Mouse (Mus musculus) MEL (cell line): ENCODE measurements around the gene Ntf5. TPM values are rescaled to one million over a fixed set of nuclear protein-coding genes. Genes with fewer than 3 reads are reported as not detected.

Experiments used
- DNase-seq: peaks from one replicate; pipeline ENCODE4 v3.0.0; 2011; ENCODE audit warnings: low read depth, low spot score
- H3K27ac ChIP-seq: 2 replicates; pipeline ENCODE4 v1.5.1; 2012; ENCODE audit warnings: low read depth, mild to moderate bottlenecking, control low read depth, low read length, moderate library complexity; ENCODE audit not compliant: control insufficient read depth
- H3K27me3 ChIP-seq, 2 experiments: fragments of 150-350 bp in 1 of 2; sonication (generic) in 1 of 2; 2 replicates each; pipeline ENCODE4 v1.6.1; 2012; ENCODE audit warnings: low read length in 2 of 2, mild to moderate bottlenecking in 2 of 2, improper control_type of control experiment in 1 of 2, moderate library complexity in 1 of 2; ENCODE audit not compliant: insufficient read depth in 2 of 2, control insufficient read depth in 1 of 2
- H3K36me3 ChIP-seq, 2 experiments: 2 replicates each; pipeline ENCODE4 v1.6.1; 2012 to 2014; ENCODE audit warnings: low read length in 2 of 2, improper control_type of control experiment in 1 of 2, inconsistent platforms in 1 of 2, mild to moderate bottlenecking in 1 of 2; ENCODE audit not compliant: insufficient read depth in 2 of 2, control insufficient read depth in 1 of 2
- H3K4me1 ChIP-seq, 2 experiments: fragments of 150-350 bp in 1 of 2; sonication (generic) in 1 of 2; 2 replicates each; pipeline ENCODE4 v1.6.1; 2012; ENCODE audit warnings: low read length in 2 of 2, improper control_type of control experiment in 1 of 2, mild to moderate bottlenecking in 1 of 2; ENCODE audit not compliant: insufficient read depth in 2 of 2, control insufficient read depth in 1 of 2
- H3K4me3 ChIP-seq, 2 experiments: fragments of 150-350 bp in 1 of 2; sonication (generic) in 1 of 2; 2 replicates each; pipeline ENCODE4 v1.5.1; 2012; ENCODE audit warnings: low read depth in 2 of 2, low read length in 2 of 2, mild to moderate bottlenecking in 2 of 2, moderate library complexity in 2 of 2, control low read depth in 1 of 2, improper control_type of control experiment in 1 of 2; ENCODE audit not compliant: control insufficient read depth in 1 of 2, insufficient read depth in 1 of 2
- H3K79me2 ChIP-seq: 2 replicates; pipeline ENCODE4 v1.6.1; 2012; ENCODE audit warnings: mild to moderate bottlenecking, low read length, moderate library complexity; ENCODE audit not compliant: control insufficient read depth, poor library complexity, insufficient read depth
- H3K9ac ChIP-seq: 2 replicates; pipeline ENCODE4 v1.6.1; 2012; ENCODE audit warnings: low read depth, mild to moderate bottlenecking, control low read depth, low read length, moderate library complexity; ENCODE audit not compliant: control insufficient read depth, poor library complexity, severe bottlenecking
- H3K9me3 ChIP-seq: fragments of 150-350 bp; sonication (generic); replicated peaks from 2 replicates; pipeline ENCODE4 v1.6.1; 2012; ENCODE audit warnings: mild to moderate bottlenecking, low read length, improper control_type of control experiment, moderate library complexity; ENCODE audit not compliant: insufficient read depth
- BHLHE40 ChIP-seq: IDR thresholded peaks from 2 replicates; pipeline ENCODE4 v1.6.1; 2012; ENCODE audit warnings: low read depth, mild to moderate bottlenecking, inconsistent platforms, low read length, improper control_type of control experiment, borderline replicate concordance
- CHD2 ChIP-seq: IDR thresholded peaks from 2 replicates; pipeline ENCODE4 v1.6.1; 2011; ENCODE audit warnings: low read length, improper control_type of control experiment
- CTCF ChIP-seq, 3 experiments: IDR thresholded peaks in 2 of 3; conservative IDR thresholded peaks in 1 of 3; 2 replicates each; pipeline ENCODE4 v1.5.1; 2011 to 2012; ENCODE audit warnings: low read length in 3 of 3, low read depth in 2 of 3, mild to moderate bottlenecking in 2 of 3, improper control_type of control experiment in 1 of 3, inconsistent platforms in 1 of 3, mixed read lengths in 1 of 3, moderate library complexity in 1 of 3; ENCODE audit not compliant: control insufficient read depth in 1 of 3, insufficient read depth in 1 of 3, poor library complexity in 1 of 3, severe bottlenecking in 1 of 3
- E2F4 ChIP-seq: IDR thresholded peaks from 2 replicates; pipeline ENCODE4 v1.6.1; 2011; ENCODE audit warnings: low read depth, low read length, improper control_type of control experiment, borderline replicate concordance
- ELF1 ChIP-seq: IDR thresholded peaks from 2 replicates; pipeline ENCODE4 v1.6.1; 2014; ENCODE audit warnings: low read depth, mild to moderate bottlenecking, inconsistent platforms, low read length, improper control_type of control experiment, moderate library complexity
- ETS1 ChIP-seq: IDR thresholded peaks from 2 replicates; pipeline ENCODE4 v1.6.1; 2012; ENCODE audit warnings: low read depth, mild to moderate bottlenecking, inconsistent platforms, low read length, improper control_type of control experiment, moderate library complexity
- HCFC1 ChIP-seq: IDR thresholded peaks from 2 replicates; pipeline ENCODE4 v1.6.1; 2012; ENCODE audit warnings: low read depth, mild to moderate bottlenecking, inconsistent platforms, low read length, improper control_type of control experiment, moderate library complexity
- KAT2A ChIP-seq: conservative IDR thresholded peaks from 2 replicates; pipeline ENCODE4 v1.6.1; 2012; ENCODE audit warnings: low read depth, low read length, improper control_type of control experiment, inconsistent platforms
- MAX ChIP-seq: IDR thresholded peaks from 2 replicates; pipeline ENCODE4 v1.6.1; 2011; ENCODE audit warnings: low read length, improper control_type of control experiment
- MEF2A ChIP-seq: IDR thresholded peaks from 2 replicates; pipeline ENCODE4 v1.6.1; 2014; ENCODE audit warnings: low read depth, mild to moderate bottlenecking, inconsistent platforms, low read length, improper control_type of control experiment; ENCODE audit not compliant: poor library complexity, insufficient replicate concordance, severe bottlenecking; ENCODE audit errors: extremely low read depth
- MXI1 ChIP-seq: IDR thresholded peaks from 2 replicates; pipeline ENCODE4 v1.6.1; 2011; ENCODE audit warnings: mild to moderate bottlenecking, low read depth, low read length, improper control_type of control experiment
- MYC ChIP-seq: IDR thresholded peaks from 2 replicates; pipeline ENCODE4 v1.6.1; 2011; ENCODE audit warnings: low read depth, mild to moderate bottlenecking, low read length, improper control_type of control experiment, moderate library complexity
- NELFE ChIP-seq: IDR thresholded peaks from 2 replicates; pipeline ENCODE4 v1.6.1; 2011; ENCODE audit warnings: low read depth, low read length, improper control_type of control experiment
- NRF1 ChIP-seq: IDR thresholded peaks from 2 replicates; pipeline ENCODE4 v1.6.1; 2014; ENCODE audit warnings: low read depth, mild to moderate bottlenecking, inconsistent platforms, low read length, improper control_type of control experiment, moderate library complexity; ENCODE audit not compliant: poor library complexity, insufficient read depth, severe bottlenecking
- POLR2A ChIP-seq, 2 experiments: IDR thresholded peaks; 2 replicates each; pipeline ENCODE4 v1.6.1; 2011 to 2012; ENCODE audit warnings: low read length in 2 of 2, mild to moderate bottlenecking in 2 of 2, control low read depth in 1 of 2, improper control_type of control experiment in 1 of 2, low read depth in 1 of 2, moderate library complexity in 1 of 2; ENCODE audit not compliant: control insufficient read depth in 1 of 2, insufficient read depth in 1 of 2, poor library complexity in 1 of 2
- POLR2AphosphoS2 ChIP-seq: IDR thresholded peaks from 2 replicates; pipeline ENCODE4 v1.6.1; 2011; ENCODE audit warnings: low read length, improper control_type of control experiment
- RAD21 ChIP-seq: IDR thresholded peaks from 2 replicates; pipeline ENCODE4 v1.6.1; 2011; ENCODE audit warnings: mild to moderate bottlenecking, low read depth, low read length, improper control_type of control experiment
- SIN3A ChIP-seq: IDR thresholded peaks from 2 replicates; pipeline ENCODE4 v1.6.1; 2012; ENCODE audit warnings: low read length, improper control_type of control experiment, inconsistent platforms
- SMC3 ChIP-seq: IDR thresholded peaks from 2 replicates; pipeline ENCODE4 v1.6.1; 2011; ENCODE audit warnings: low read depth, low read length, improper control_type of control experiment
- TBP ChIP-seq: IDR thresholded peaks from 2 replicates; pipeline ENCODE4 v1.8.0; 2011; ENCODE audit warnings: low read depth, low read length, improper control_type of control experiment
- TCF12 ChIP-seq: IDR thresholded peaks from 2 replicates; pipeline ENCODE4 v1.6.1; 2014; ENCODE audit warnings: low read depth, mild to moderate bottlenecking, inconsistent platforms, low read length, improper control_type of control experiment, moderate library complexity
- UBTF ChIP-seq: IDR thresholded peaks from 2 replicates; pipeline ENCODE4 v1.6.1; 2012; ENCODE audit warnings: low read depth, mild to moderate bottlenecking, inconsistent platforms, low read length, improper control_type of control experiment, moderate library complexity, borderline replicate concordance; ENCODE audit not compliant: insufficient read depth
- ZKSCAN1 ChIP-seq: IDR thresholded peaks from 2 replicates; pipeline ENCODE4 v1.6.1; 2012; ENCODE audit warnings: low read depth, mild to moderate bottlenecking, inconsistent platforms, low read length, improper control_type of control experiment, moderate library complexity
- ZMIZ1 ChIP-seq: IDR thresholded peaks from 2 replicates; pipeline ENCODE4 v1.6.1; 2012; ENCODE audit warnings: low read depth, mild to moderate bottlenecking, inconsistent platforms, low read length, improper control_type of control experiment, moderate library complexity
- ZNF384 ChIP-seq: IDR thresholded peaks from 2 replicates; pipeline ENCODE4 v1.6.1; 2012; ENCODE audit warnings: low read depth, mild to moderate bottlenecking, inconsistent platforms, low read length, improper control_type of control experiment
- polyA plus RNA-seq, 2 experiments: library from polyadenylated mRNA; stranded (reverse) in 1 of 2; unstranded in 1 of 2; fragments of >175 nt in 1 of 2; fragments of >200 nt in 1 of 2; gene quantifications; 2 replicates each; pipeline versions ENCODE4 v1.2.1 to v1.2.4; 2012; ENCODE audit warnings: low replicate concordance in 2 of 2, low read depth in 1 of 2; ENCODE audit not compliant: insufficient read length in 2 of 2, insufficient read depth in 1 of 2, missing spikeins in 1 of 2
- total RNA-seq: library from RNA; depleted of rRNA; stranded (reverse); fragments of 300-350 nt; gene quantifications from 2 replicates; pipeline ENCODE4 v1.2.3, GENCODE M21; 2012

The Ntf5 gene
- total and polyA plus RNA-seq, 3 experiments = 0.54 to 1.9 TPM; not detected in 1

GRCm38 (mm10) chr7:45395578-45396336, 17.7 kb upstream of the Ntf5 start, which contains the start of gene Snrnp70:
Snrnp70 (minus strand) TSS chr7:45395742.
- Histone ChIP-seq H3K4me3 (peak within 1 kb of the TSS; percentile 70 to 74), H3K79me2 (peaks cover 39% of the 10 kb centered on the region), H3K9ac (peak within 1 kb of the TSS; percentile 84), H3K9me3 (no peaks in the 10 kb centered on the region), H3K27ac (peak within 1 kb of the TSS; percentile 86), H3K36me3 (peaks cover 21 to 41% of the 10 kb centered on the region in 2 experiments), H3K4me1 (peaks cover 5 to 19% of the 10 kb centered on the region in 2 experiments; a peak in 3 of 4 replicates), H3K27me3 (no peaks in the 10 kb centered on the region)
- TF ChIP-seq SIN3A (peak; percentile 67), BHLHE40 (no peak), ETS1 (no peak), TBP (peak; percentile 96), RAD21 (no peak), MXI1 (peak; percentile 55), MYC (peak; percentile 76), CTCF (IDR thresholded peaks at IDR 0.05 in 2 of 3, conservative IDR thresholded peaks at IDR 0.05 in 1 of 3; ENCODE audit: control insufficient read depth in 1 of 3, insufficient read depth in 1 of 3, low read depth in 2 of 3, low read length in 3 of 3, poor library complexity in 1 of 3, severe bottlenecking in 1 of 3) (no peak), ZKSCAN1 (0 out of 2 replicates have a peak, but pooled peaks have one; percentile 39), TCF12 (peak; percentile 65; the same call in 1 of the 2 replicates), MEF2A (no peak), POLR2A (IDR thresholded peaks at IDR 0.05; ENCODE audit: control insufficient read depth in 1 of 2, insufficient read depth in 1 of 2, low read depth in 1 of 2, low read length in 2 of 2, poor library complexity in 1 of 2) (peak; percentile 60 to 93; a peak in 3 of 4 replicates), CHD2 (peak; percentile 68), E2F4 (peak; percentile 69; the same call in 1 of the 2 replicates), ELF1 (peak; percentile 65), KAT2A (peak; percentile 83), HCFC1 (no peak; the same call in none of the 2 replicates), POLR2AphosphoS2 (peak; percentile 95), SMC3 (no peak), NRF1 (peak; percentile 90), ZMIZ1 (peak; percentile 94), UBTF (no peak), ZNF384 (no peak), NELFE (peak; percentile 97), MAX (peak; percentile 74; the same call in 1 of the 2 replicates)
- DNase-seq = peak; percentile 100
